8 mouse cellular contexts compared by ENCODE assay signal in the genomic region with DNA sequence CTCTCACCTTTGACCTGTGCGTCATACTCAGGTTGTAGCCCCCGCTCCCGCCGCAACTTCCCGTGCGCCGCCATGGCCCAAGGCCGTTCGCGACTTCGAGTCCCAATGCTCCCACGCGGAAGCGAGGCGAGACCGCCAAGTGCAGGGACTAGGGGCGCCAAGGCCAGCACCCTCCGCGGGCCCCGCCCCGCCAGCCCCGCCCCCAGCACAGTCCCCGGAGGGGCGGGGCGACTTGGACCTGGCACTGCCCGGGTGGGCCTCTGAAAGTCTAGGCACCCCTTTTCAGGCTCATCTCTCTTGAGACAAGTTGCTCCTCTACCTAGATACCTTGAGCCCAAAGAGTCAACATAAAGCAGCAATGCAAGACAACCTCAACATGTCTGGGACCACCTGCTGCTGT. TPM values are rescaled to one million over a fixed set of nuclear protein-coding genes. Genes with fewer than 3 reads are reported as not detected.
DNase-seq lines count a peak whose midpoint lies in the region; ATAC-seq lines count a peak whose summit lies in the region.

No protein-coding gene starts in this region.

- no peak overlapping the region for H3K4me3 ChIP-seq in neural tube, embryonic 12.5 days
- no peak overlapping the region for H3K4me3 ChIP-seq in forebrain, embryonic 13.5 days
- H3K4me3 ChIP-seq in midbrain, embryonic 12.5 days: peak overlapping the region; percentile 10; the same call in 1 of the 2 replicates

- no peak overlapping the region for H3K9ac ChIP-seq in neural tube, embryonic 12.5 days
- no peak overlapping the region for H3K9ac ChIP-seq in forebrain, embryonic 13.5 days
- H3K9ac ChIP-seq in midbrain, embryonic 12.5 days (replicated peaks): no peak overlapping the region

- no peaks in the 10 kb centered on the region for H3K27me3 ChIP-seq in neural tube, embryonic 12.5 days (replicated peaks)
- H3K27me3 ChIP-seq in forebrain, embryonic 13.5 days: no peaks in the 10 kb centered on the region
- no peaks in the 10 kb centered on the region; the same call in 1 of the 2 replicates for H3K27me3 ChIP-seq in midbrain, embryonic 12.5 days

- 15% methylated on average over 26 of the region's 26 CpGs for WGBS in neural tube, embryonic 12.5 days
- 22% methylated on average over 21 of the region's 26 CpGs for WGBS in forebrain, embryonic 13.5 days
- 23% methylated on average over 19 of the region's 26 CpGs for WGBS in midbrain, embryonic 12.5 days

- no peak overlapping the region for H3K27ac ChIP-seq in neural tube, embryonic 12.5 days
- H3K27ac ChIP-seq in forebrain, embryonic 13.5 days: no peak overlapping the region
- no peak overlapping the region for H3K27ac ChIP-seq in midbrain, embryonic 12.5 days (replicated peaks)

- no peak for DNase-seq in neural tube, embryonic 10.5 days (ENCODE audit: extremely low spot score, low spot score)
- DNase-seq in kidney, postnatal 14 days: peak; percentile 10
- peak; percentile 73 to 79 for DNase-seq in thymus, postnatal 10 days (ENCODE audit: low spot score in 2 of 2)
- no peak for DNase-seq in gastrocnemius, adult 8-10 months (ENCODE audit: low spot score in 2 of 2)

- H3K4me1 ChIP-seq in neural tube, embryonic 12.5 days: no peaks in the 10 kb centered on the region
- H3K4me1 ChIP-seq in forebrain, embryonic 13.5 days: peaks cover 6% of the 10 kb centered on the region; the same call in 1 of the 2 replicates
- H3K4me1 ChIP-seq in midbrain, embryonic 12.5 days: no peaks in the 10 kb centered on the region

- no peak for ATAC-seq in neural tube, embryonic 12.5 days (ENCODE audit: low FRiP score, low read depth)
- no peak for ATAC-seq in forebrain, embryonic 13.5 days
- ATAC-seq in midbrain, embryonic 12.5 days (ENCODE audit: low FRiP score, low read depth): no peak
- ATAC-seq in megakaryocyte-erythroid progenitor cell, adult 5-6 weeks (replicated peaks; ENCODE audit: low FRiP score, low TSS enrichment, poor library complexity, severe bottlenecking): no peak

- no peaks in the 10 kb centered on the region for H3K36me3 ChIP-seq in neural tube, embryonic 12.5 days
- no peaks in the 10 kb centered on the region for H3K36me3 ChIP-seq in forebrain, embryonic 13.5 days (ENCODE audit: poor library complexity, severe bottlenecking)
- H3K36me3 ChIP-seq in midbrain, embryonic 12.5 days: no peaks in the 10 kb centered on the region

- peak overlapping the region; percentile 47 for H3K4me2 ChIP-seq in neural tube, embryonic 12.5 days (replicated peaks)
- H3K4me2 ChIP-seq in forebrain, embryonic 13.5 days: peak overlapping the region; percentile 49
- H3K4me2 ChIP-seq in midbrain, embryonic 12.5 days (replicated peaks): peak overlapping the region; percentile 38

- H3K9me3 ChIP-seq in neural tube, embryonic 12.5 days: no peaks in the 10 kb centered on the region
- H3K9me3 ChIP-seq in forebrain, embryonic 13.5 days (replicated peaks): no peaks in the 10 kb centered on the region
- no peaks in the 10 kb centered on the region for H3K9me3 ChIP-seq in midbrain, embryonic 12.5 days

RNA-seq across cellular contexts. Expression of gene Arhgap4, which starts 10.5 kb away (rescaled TPM):
- 2.4 and 3.1 TPM in 2 replicates for polyA plus RNA-seq in neural tube, embryonic 12.5 days (2016; fragmentation: Nextera tagmentation; extraction: Ambion mirVana)
- polyA plus RNA-seq in forebrain, embryonic 13.5 days (2015; fragmentation: Nextera tagmentation; extraction: Ambion mirVana): 1.7 and 2.0 TPM in 2 replicates
- polyA plus RNA-seq in midbrain, embryonic 12.5 days (2016; fragmentation: Nextera tagmentation; extraction: Ambion mirVana): 2.6 and 2.8 TPM in 2 replicates
- 27.6 and 32.5 TPM in 2 replicates for total RNA-seq in megakaryocyte-erythroid progenitor cell, adult 5-6 weeks (2014; fragmentation: Nextera tagmentation)
- total RNA-seq in megakaryocyte-erythroid progenitor cell, adult 5-6 weeks (2017): 13.7 and 20.1 TPM in 2 replicates
- 1 to 10 TPM in 1 of 4 experiments, under 1 TPM in 3; 0.22 to 1.1 (median 0.57) TPM for total RNA-seq in gastrocnemius, adult 8-10 months (2022)

RNA-seq across cellular contexts. Expression of gene Naa10, which starts 10.6 kb away (rescaled TPM):
- 112 and 114 TPM in 2 replicates for polyA plus RNA-seq in neural tube, embryonic 12.5 days (2016; fragmentation: Nextera tagmentation; extraction: Ambion mirVana)
- 127 and 132 TPM in 2 replicates for polyA plus RNA-seq in forebrain, embryonic 13.5 days (2015; fragmentation: Nextera tagmentation; extraction: Ambion mirVana)
- polyA plus RNA-seq in midbrain, embryonic 12.5 days (2016; fragmentation: Nextera tagmentation; extraction: Ambion mirVana): 119 and 123 TPM in 2 replicates
- total RNA-seq in megakaryocyte-erythroid progenitor cell, adult 5-6 weeks (2014; fragmentation: Nextera tagmentation): 224 and 245 TPM in 2 replicates
- total RNA-seq in megakaryocyte-erythroid progenitor cell, adult 5-6 weeks (2017): 150 TPM in 2 replicates
- 10 to 100 TPM; 46.6 to 61.8 (median 47.7) TPM for total RNA-seq in gastrocnemius, adult 8-10 months (2022)

RNA-seq across cellular contexts. Expression of gene L1cam, which starts 15.3 kb away (rescaled TPM):
- 46.2 and 67.5 TPM in 2 replicates for polyA plus RNA-seq in neural tube, embryonic 12.5 days (2016; fragmentation: Nextera tagmentation; extraction: Ambion mirVana)
- polyA plus RNA-seq in forebrain, embryonic 13.5 days (2015; fragmentation: Nextera tagmentation; extraction: Ambion mirVana): 42.7 and 45.4 TPM in 2 replicates
- 34.9 and 42.6 TPM in 2 replicates for polyA plus RNA-seq in midbrain, embryonic 12.5 days (2016; fragmentation: Nextera tagmentation; extraction: Ambion mirVana)
- not detected in 2 replicates for total RNA-seq in megakaryocyte-erythroid progenitor cell, adult 5-6 weeks (2014; fragmentation: Nextera tagmentation)
- total RNA-seq in megakaryocyte-erythroid progenitor cell, adult 5-6 weeks (2017): 0.15 and 2.0 TPM in 2 replicates
- 1 to 10 TPM; 1.7 to 3.1 (median 2.6) TPM for total RNA-seq in gastrocnemius, adult 8-10 months (2022)

RNA-seq across cellular contexts. Expression of gene Avpr2, which starts 19.3 kb away (rescaled TPM):
- polyA plus RNA-seq in neural tube, embryonic 12.5 days (2016; fragmentation: Nextera tagmentation; extraction: Ambion mirVana): 0.08 TPM in 1 of 2 replicates, not detected in the other
- polyA plus RNA-seq in forebrain, embryonic 13.5 days (2015; fragmentation: Nextera tagmentation; extraction: Ambion mirVana): 0.15 and 0.24 TPM in 2 replicates
- polyA plus RNA-seq in midbrain, embryonic 12.5 days (2016; fragmentation: Nextera tagmentation; extraction: Ambion mirVana): 0.30 and 0.34 TPM in 2 replicates
- total RNA-seq in megakaryocyte-erythroid progenitor cell, adult 5-6 weeks (2014; fragmentation: Nextera tagmentation): not detected in 2 replicates
- total RNA-seq in megakaryocyte-erythroid progenitor cell, adult 5-6 weeks (2017): not detected in 2 replicates
- not detected for total RNA-seq in gastrocnemius, adult 8-10 months (2022)

RNA-seq across cellular contexts. Expression of gene Renbp, which starts 19.5 kb away (rescaled TPM):
- polyA plus RNA-seq in neural tube, embryonic 12.5 days (2016; fragmentation: Nextera tagmentation; extraction: Ambion mirVana): 16.9 and 17.6 TPM in 2 replicates
- 7.2 and 8.9 TPM in 2 replicates for polyA plus RNA-seq in forebrain, embryonic 13.5 days (2015; fragmentation: Nextera tagmentation; extraction: Ambion mirVana)
- polyA plus RNA-seq in midbrain, embryonic 12.5 days (2016; fragmentation: Nextera tagmentation; extraction: Ambion mirVana): 13.4 and 14.9 TPM in 2 replicates
- 3.3 and 7.6 TPM in 2 replicates for total RNA-seq in megakaryocyte-erythroid progenitor cell, adult 5-6 weeks (2014; fragmentation: Nextera tagmentation)
- total RNA-seq in megakaryocyte-erythroid progenitor cell, adult 5-6 weeks (2017): 6.9 and 11.0 TPM in 2 replicates
- 1 to 10 TPM in 3 of 4 experiments, under 1 TPM in 1; 0.87 to 2.3 (median 1.5) TPM for total RNA-seq in gastrocnemius, adult 8-10 months (2022)

Comparison
In these comparisons a context has a peak if more than half of its experiments do, and no peak if none do; other contexts are left out.
1. DNase-seq: peak in kidney, postnatal 14 days (single experiment) and thymus, postnatal 10 days (2 of 2); none in neural tube, embryonic 10.5 days (single experiment) and gastrocnemius, adult 8-10 months (0 of 2).
2. Peak in every context shown above with its lines, with median percentiles within 50 percentile points of each other: H3K4me2 ChIP-seq.